Mouse (Mus musculus) midbrain, embryonic 13.5 days (tissue): ENCODE measurements around the gene Chchd3. TPM values are rescaled to one million over a fixed set of nuclear protein-coding genes. Genes with fewer than 3 reads are reported as not detected.

Source experiments
- ATAC-seq: fragments of 200-750 bp; cut with Nextera tagmentation; 2 replicates; pipeline ENCODE4 v1.8.0; 2017; ENCODE audit warnings: mild to moderate bottlenecking, moderate TSS enrichment, moderate library complexity
- H3K27ac ChIP-seq: fragments of 300-500 bp; sonication (generic); 2 replicates; pipeline ENCODE4 v1.5.1; 2015; ENCODE audit warnings: inconsistent platforms, mild to moderate bottlenecking, moderate library complexity
- H3K27me3 ChIP-seq: fragments of 300-500 bp; sonication (generic); 2 replicates; pipeline ENCODE4 v1.6.1; 2015; ENCODE audit warnings: mild to moderate bottlenecking, inconsistent platforms
- H3K36me3 ChIP-seq: fragments of 300-500 bp; sonication (generic); 2 replicates; pipeline ENCODE4 v1.6.1; 2015; ENCODE audit warnings: mild to moderate bottlenecking, inconsistent platforms
- H3K4me1 ChIP-seq: fragments of 300-500 bp; sonication (generic); replicated peaks from 2 replicates; pipeline ENCODE4 v1.6.1; 2015; ENCODE audit warnings: inconsistent platforms
- H3K4me2 ChIP-seq: fragments of 300-500 bp; sonication (generic); replicated peaks from 2 replicates; pipeline ENCODE4 v1.6.1; 2015; ENCODE audit warnings: moderate library complexity, mild to moderate bottlenecking, inconsistent platforms
- H3K4me3 ChIP-seq: fragments of 300-500 bp; sonication (generic); replicated peaks from 2 replicates; pipeline ENCODE4 v1.5.1; 2015; ENCODE audit warnings: mild to moderate bottlenecking, inconsistent platforms
- H3K9ac ChIP-seq: fragments of 300-500 bp; sonication (generic); replicated peaks from 2 replicates; pipeline ENCODE4 v1.6.1; 2015; ENCODE audit warnings: mild to moderate bottlenecking, inconsistent platforms
- H3K9me3 ChIP-seq: fragments of 300-500 bp; sonication (generic); 2 replicates; pipeline ENCODE4 v1.6.1; 2016; ENCODE audit warnings: mild to moderate bottlenecking, inconsistent platforms
- WGBS: fragments of 180-500 bp; shearing (Covaris S2); methylation state at CpG from one replicate; pipeline ENCODE4 v1.1.7; 2015; 5-methylcytosine and 5-hydroxymethylcytosine counted together
- polyA plus RNA-seq: library from polyadenylated mRNA; unstranded; fragments of >200 nt; fragmentation: Nextera tagmentation; extraction: Ambion mirVana; gene quantifications from 2 replicates; pipeline ENCODE4 v1.2.1, GENCODE M21; 2015

Gene Chchd3
- polyA plus RNA-seq, 1 experiment from 2014 or later, result 117 TPM

DNA sequence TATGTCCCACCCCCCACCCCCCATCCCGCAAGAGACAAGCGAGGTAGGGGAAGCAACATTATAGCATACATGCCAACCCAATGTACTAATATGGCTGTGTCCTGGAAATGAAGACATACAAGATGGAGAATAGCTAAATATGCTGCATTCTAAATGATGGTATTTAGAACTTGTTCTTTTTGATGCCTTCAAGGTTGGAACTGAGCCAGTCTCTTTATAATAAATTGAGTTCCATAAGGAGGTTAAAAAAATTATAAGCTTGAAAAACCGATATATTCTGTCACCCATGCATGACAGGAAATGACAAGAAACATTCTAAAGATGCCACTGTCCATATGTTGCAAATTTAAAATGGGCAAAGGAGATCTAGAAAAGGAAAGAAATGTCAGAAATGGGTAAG is 104.6 kb downstream of the Chchd3 start:
- no peak for ATAC-seq
- Histone ChIP-seq H3K9ac (no peak overlapping the region), H3K4me2 (no peak overlapping the region), H3K4me3 (no peak overlapping the region), H3K4me1 (peaks cover 15% of the 10 kb centered on the region; the same call in 1 of the 2 replicates), H3K27me3 (no peaks in the 10 kb centered on the region), H3K9me3 (no peaks in the 10 kb centered on the region), H3K36me3 (no peaks in the 10 kb centered on the region), H3K27ac (no peak overlapping the region)
- WGBS, result 48% methylated on average over 3 of the region's 3 CpGs

GRCm38 (mm10) chr6:32950973-32951372 is 109.1 kb downstream of the Chchd3 start:
- H3K27ac ChIP-seq, result no peak overlapping the region
- H3K36me3 ChIP-seq, result no peaks in the 10 kb centered on the region
- H3K4me2 ChIP-seq, result no peak overlapping the region
- no peak overlapping the region for H3K4me3 ChIP-seq
- H3K9me3 ChIP-seq, result no peaks in the 10 kb centered on the region
- no peak overlapping the region for H3K9ac ChIP-seq
- peaks cover 19% of the 10 kb centered on the region; the same call in 1 of the 2 replicates for H3K4me1 ChIP-seq
- no peak for ATAC-seq
- H3K27me3 ChIP-seq, result no peaks in the 10 kb centered on the region
- WGBS, result 87% methylated on average over 4 of the region's 4 CpGs

- no peak overlapping the region for H3K27ac ChIP-seq
- 75% methylated on average over 3 of the region's 3 CpGs for WGBS
- H3K4me2 ChIP-seq, result no peak overlapping the region
- no peaks in the 10 kb centered on the region for H3K36me3 ChIP-seq
- no peak overlapping the region for H3K4me3 ChIP-seq
- no peak for ATAC-seq
- H3K9ac ChIP-seq, result no peak overlapping the region
- peaks cover 10% of the 10 kb centered on the region; the same call in 1 of the 2 replicates for H3K4me1 ChIP-seq
- no peaks in the 10 kb centered on the region for H3K9me3 ChIP-seq
- no peaks in the 10 kb centered on the region for H3K27me3 ChIP-seq
These were observed 110.4 kb downstream of the Chchd3 start for GRCm38 (mm10) chr6:32949702-32950101.

- H3K4me2 ChIP-seq, result no peak overlapping the region
- peaks cover 9% of the 10 kb centered on the region; the same call in 1 of the 2 replicates for H3K4me1 ChIP-seq
- no peak overlapping the region for H3K9ac ChIP-seq
- H3K27me3 ChIP-seq, result no peaks in the 10 kb centered on the region
- H3K27ac ChIP-seq, result no peak overlapping the region
- H3K9me3 ChIP-seq, result no peaks in the 10 kb centered on the region
- WGBS, result 69% methylated on average over 6 of the region's 6 CpGs
- no peak for ATAC-seq
- H3K4me3 ChIP-seq, result no peak overlapping the region
- H3K36me3 ChIP-seq, result no peaks in the 10 kb centered on the region
These were observed 112.8 kb downstream of the Chchd3 start for GRCm38 (mm10) chr6:32947225-32947624.

DNA sequence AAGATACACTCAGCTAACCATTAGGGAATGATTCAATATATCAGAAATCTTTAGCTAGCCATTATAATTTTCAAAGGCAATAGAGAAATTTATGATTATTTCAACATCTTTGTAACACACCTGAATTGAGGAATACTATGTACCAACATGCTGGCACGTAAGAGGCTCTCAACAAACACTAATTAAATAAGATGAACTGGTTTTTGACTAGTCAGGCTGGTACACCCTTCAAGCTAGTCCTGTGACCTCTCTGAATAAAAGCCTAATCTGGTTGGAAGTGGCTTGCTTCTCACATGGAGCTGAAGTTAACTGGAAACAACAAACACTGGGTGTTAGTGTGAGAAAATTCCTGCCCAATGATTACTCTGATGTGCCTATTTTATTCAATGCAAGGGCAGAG is 115.1 kb downstream of the Chchd3 start:
- H3K4me2 ChIP-seq, result no peak overlapping the region
- H3K9me3 ChIP-seq, result no peaks in the 10 kb centered on the region
- no peaks in the 10 kb centered on the region for H3K36me3 ChIP-seq
- no peaks in the 10 kb centered on the region for H3K27me3 ChIP-seq
- no peak for ATAC-seq
- H3K4me1 ChIP-seq, result peaks cover 6% of the 10 kb centered on the region; the same call in 1 of the 2 replicates
- 84% methylated on average over 1 of the region's 1 CpGs for WGBS
- no peak overlapping the region for H3K9ac ChIP-seq
- H3K4me3 ChIP-seq, result no peak overlapping the region
- H3K27ac ChIP-seq, result no peak overlapping the region

GRCm38 (mm10) chr6:32943651-32944050 is 116.4 kb downstream of the Chchd3 start:
- WGBS, result 94% methylated on average over 4 of the region's 4 CpGs
- Histone ChIP-seq H3K9me3 (no peaks in the 10 kb centered on the region), H3K36me3 (no peaks in the 10 kb centered on the region), H3K9ac (no peak overlapping the region), H3K4me3 (no peak overlapping the region), H3K27me3 (no peaks in the 10 kb centered on the region), H3K4me1 (0 out of 2 replicates have a peak, but pooled peaks cover 3% of the 10 kb centered on the region), H3K27ac (no peak overlapping the region), H3K4me2 (no peak overlapping the region)
- no peak for ATAC-seq

GRCm38 (mm10) chr6:32940299-32940698 is 119.8 kb downstream of the Chchd3 start:
- H3K4me1 ChIP-seq, result peaks cover 7% of the 10 kb centered on the region; the same call in 1 of the 2 replicates
- H3K4me2 ChIP-seq, result no peak overlapping the region
- 77% methylated on average over 11 of the region's 11 CpGs for WGBS
- H3K9me3 ChIP-seq, result no peaks in the 10 kb centered on the region
- no peak overlapping the region for H3K27ac ChIP-seq
- ATAC-seq, result no peak
- H3K27me3 ChIP-seq, result no peaks in the 10 kb centered on the region
- no peaks in the 10 kb centered on the region for H3K36me3 ChIP-seq
- no peak overlapping the region for H3K9ac ChIP-seq
- H3K4me3 ChIP-seq, result no peak overlapping the region

DNA sequence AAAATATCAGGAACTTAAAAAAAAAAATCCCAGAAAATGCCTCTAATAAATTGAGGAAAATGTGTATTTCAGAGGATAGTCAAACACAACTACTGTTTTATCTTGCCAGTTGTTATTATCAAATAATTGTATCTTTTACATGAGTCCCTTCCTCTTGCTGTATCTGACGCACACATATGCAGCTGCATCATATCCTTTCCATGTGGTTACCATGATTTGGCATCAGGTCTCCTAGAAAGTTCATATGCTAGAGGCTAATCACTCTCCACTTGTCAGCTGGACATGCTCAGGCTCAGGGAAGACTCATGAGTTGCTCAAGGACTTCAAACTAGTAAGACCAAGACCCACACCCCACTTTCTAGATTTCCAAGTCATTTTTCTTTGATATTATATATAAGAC is 122.4 kb downstream of the Chchd3 start:
- peaks cover 9% of the 10 kb centered on the region; the same call in 1 of the 2 replicates for H3K4me1 ChIP-seq
- no peaks in the 10 kb centered on the region for H3K36me3 ChIP-seq
- H3K27me3 ChIP-seq, result no peaks in the 10 kb centered on the region
- H3K9ac ChIP-seq, result no peak overlapping the region
- WGBS, result 97% methylated on average over 1 of the region's 1 CpGs
- H3K4me3 ChIP-seq, result no peak overlapping the region
- ATAC-seq, result no peak
- H3K27ac ChIP-seq, result no peak overlapping the region
- H3K4me2 ChIP-seq, result no peak overlapping the region
- no peaks in the 10 kb centered on the region for H3K9me3 ChIP-seq

GRCm38 (mm10) chr6:32936794-32937193 is 123.3 kb downstream of the Chchd3 start:
- no peak for ATAC-seq
- no peaks in the 10 kb centered on the region for H3K27me3 ChIP-seq
- 76% methylated on average over 3 of the region's 3 CpGs for WGBS
- no peak overlapping the region for H3K27ac ChIP-seq
- H3K4me2 ChIP-seq, result no peak overlapping the region
- H3K4me1 ChIP-seq, result peaks cover 10% of the 10 kb centered on the region
- no peak overlapping the region for H3K4me3 ChIP-seq
- no peaks in the 10 kb centered on the region for H3K36me3 ChIP-seq
- no peaks in the 10 kb centered on the region for H3K9me3 ChIP-seq
- H3K9ac ChIP-seq, result no peak overlapping the region

GRCm38 (mm10) chr6:32936365-32936764 is 123.7 kb downstream of the Chchd3 start:
- ATAC-seq, result no peak
- Histone ChIP-seq H3K4me2 (no peak overlapping the region), H3K9ac (no peak overlapping the region), H3K9me3 (no peaks in the 10 kb centered on the region), H3K27ac (no peak overlapping the region), H3K4me1 (peaks cover 14% of the 10 kb centered on the region), H3K36me3 (no peaks in the 10 kb centered on the region), H3K27me3 (no peaks in the 10 kb centered on the region), H3K4me3 (no peak overlapping the region)
- WGBS, result 37% methylated on average over 2 of the region's 2 CpGs

GRCm38 (mm10) chr6:32935576-32935975 is 124.5 kb downstream of the Chchd3 start:
- H3K9me3 ChIP-seq, result no peaks in the 10 kb centered on the region
- WGBS, result 85% methylated on average over 5 of the region's 5 CpGs
- H3K4me1 ChIP-seq, result peaks cover 19% of the 10 kb centered on the region
- no peak overlapping the region for H3K4me2 ChIP-seq
- no peaks in the 10 kb centered on the region for H3K27me3 ChIP-seq
- no peak overlapping the region for H3K27ac ChIP-seq
- H3K4me3 ChIP-seq, result no peak overlapping the region
- no peaks in the 10 kb centered on the region for H3K36me3 ChIP-seq
- no peak overlapping the region for H3K9ac ChIP-seq
- no peak for ATAC-seq

DNA sequence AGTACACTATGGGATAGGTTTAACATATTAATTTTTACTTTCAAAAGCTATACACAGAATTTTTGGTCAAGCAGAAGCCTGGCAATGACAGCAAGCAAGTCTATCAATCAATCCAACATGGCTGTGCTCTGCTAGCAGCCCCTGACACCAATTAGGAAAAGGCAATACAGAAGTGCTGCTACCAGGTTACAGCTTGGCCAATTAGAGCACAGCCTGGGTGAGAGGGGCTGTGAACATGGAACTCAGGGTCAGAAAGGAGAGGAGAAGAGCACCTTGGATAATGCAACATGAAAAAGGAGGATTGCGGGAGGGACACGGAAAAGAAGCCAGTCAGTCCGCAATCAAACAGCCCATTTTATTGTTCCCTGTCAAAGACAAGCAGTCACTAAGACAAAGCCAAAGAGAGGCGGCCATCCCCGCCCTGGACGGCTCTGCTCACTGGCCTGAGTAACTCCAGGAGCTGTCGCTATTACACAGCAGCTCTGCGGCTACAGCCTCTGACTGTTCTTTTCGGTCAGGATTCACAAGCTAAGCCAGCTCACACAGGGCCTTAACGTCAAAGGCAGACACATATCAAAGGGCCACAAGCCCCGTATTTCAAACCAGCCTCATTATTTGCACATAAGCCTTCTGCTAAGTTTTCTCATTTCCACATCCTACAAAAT is 128.8 kb downstream of the Chchd3 start:
- H3K4me2 ChIP-seq, result 0 out of 2 replicates have a peak overlapping the region, but pooled peaks have one; percentile 20
- peak overlapping the region; percentile 39; the same call in 1 of the 2 replicates for H3K27ac ChIP-seq
- H3K9ac ChIP-seq, result no peak overlapping the region
- H3K36me3 ChIP-seq, result no peaks in the 10 kb centered on the region
- WGBS, result 16% methylated on average over 11 of the region's 11 CpGs
- no peaks in the 10 kb centered on the region for H3K9me3 ChIP-seq
- H3K27me3 ChIP-seq, result no peaks in the 10 kb centered on the region
- peak; percentile 83 for ATAC-seq
- no peak overlapping the region for H3K4me3 ChIP-seq
- peaks cover 19% of the 10 kb centered on the region for H3K4me1 ChIP-seq

- WGBS, result 95% methylated on average over 1 of the region's 1 CpGs
These were observed 137.7 kb downstream of the Chchd3 start for GRCm38 (mm10) chr6:32922391-32922790.

More at GRCm38 (mm10) chr6:32922391-32922790, 137.7 kb downstream of the Chchd3 start:
- no peak for ATAC-seq
- peaks cover 1% of the 10 kb centered on the region; the same call in 1 of the 2 replicates for H3K36me3 ChIP-seq
- H3K4me3 ChIP-seq, result no peak overlapping the region
- H3K27me3 ChIP-seq, result no peaks in the 10 kb centered on the region
- no peaks in the 10 kb centered on the region for H3K4me1 ChIP-seq
- no peaks in the 10 kb centered on the region for H3K9me3 ChIP-seq
- no peak overlapping the region for H3K9ac ChIP-seq
- no peak overlapping the region for H3K27ac ChIP-seq
- no peak overlapping the region for H3K4me2 ChIP-seq
